Mouse (Mus musculus): ENCODE data around the gene Amigo1.

Gene Amigo1

DNA sequence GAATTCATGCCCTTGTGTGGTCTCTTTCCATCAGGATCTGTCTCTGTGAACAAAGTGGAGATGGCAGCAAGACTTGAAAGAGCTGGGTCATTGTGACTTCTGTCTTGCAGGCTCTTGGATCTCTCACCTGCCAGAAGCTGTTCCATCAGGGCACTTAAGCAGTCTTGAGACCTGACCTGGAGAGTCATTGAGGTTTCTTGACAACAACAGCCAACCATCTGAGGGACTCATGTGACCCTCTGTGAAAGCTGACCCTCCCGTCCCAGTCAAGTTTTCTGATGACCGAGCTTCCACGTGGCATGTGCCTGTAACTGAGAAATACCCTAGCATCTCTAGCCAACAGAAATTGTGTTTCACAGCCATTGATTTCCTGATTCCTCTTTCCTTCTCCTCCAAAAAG is 1.4 kb upstream of the Amigo1 start:
- no peak for DNase-seq

DNA sequence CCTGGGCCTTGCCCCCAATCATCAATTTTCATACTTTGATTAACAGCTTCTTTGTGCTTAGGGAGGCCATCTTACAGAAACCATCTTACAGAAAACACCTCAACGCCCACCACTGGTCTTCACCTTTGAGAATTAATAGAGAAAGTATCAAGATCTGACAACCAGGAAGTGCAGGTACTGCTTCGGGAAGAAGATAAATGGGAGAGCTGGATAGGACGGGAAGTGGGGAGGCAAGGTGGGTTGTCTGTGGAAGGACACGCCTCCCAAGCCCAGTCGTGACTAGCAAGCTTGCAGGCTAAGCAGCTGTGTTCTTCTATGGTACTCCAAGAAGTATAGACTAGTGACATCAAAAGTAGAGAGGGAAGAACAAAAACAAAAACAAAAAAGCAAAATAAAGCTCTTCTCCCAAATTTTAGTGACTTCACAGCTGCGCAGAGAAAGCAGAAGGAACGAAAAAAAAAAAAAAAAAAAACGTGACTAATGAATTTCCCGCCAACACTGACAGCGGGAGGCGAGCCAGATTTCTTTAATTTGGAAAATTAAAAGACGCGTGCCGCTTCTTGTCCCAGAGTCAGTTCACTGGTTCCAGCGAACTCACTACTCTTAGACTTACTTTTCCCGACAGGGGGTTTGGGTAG is 556 bp upstream of the Amigo1 start:
- no peak for DNase-seq

DNA sequence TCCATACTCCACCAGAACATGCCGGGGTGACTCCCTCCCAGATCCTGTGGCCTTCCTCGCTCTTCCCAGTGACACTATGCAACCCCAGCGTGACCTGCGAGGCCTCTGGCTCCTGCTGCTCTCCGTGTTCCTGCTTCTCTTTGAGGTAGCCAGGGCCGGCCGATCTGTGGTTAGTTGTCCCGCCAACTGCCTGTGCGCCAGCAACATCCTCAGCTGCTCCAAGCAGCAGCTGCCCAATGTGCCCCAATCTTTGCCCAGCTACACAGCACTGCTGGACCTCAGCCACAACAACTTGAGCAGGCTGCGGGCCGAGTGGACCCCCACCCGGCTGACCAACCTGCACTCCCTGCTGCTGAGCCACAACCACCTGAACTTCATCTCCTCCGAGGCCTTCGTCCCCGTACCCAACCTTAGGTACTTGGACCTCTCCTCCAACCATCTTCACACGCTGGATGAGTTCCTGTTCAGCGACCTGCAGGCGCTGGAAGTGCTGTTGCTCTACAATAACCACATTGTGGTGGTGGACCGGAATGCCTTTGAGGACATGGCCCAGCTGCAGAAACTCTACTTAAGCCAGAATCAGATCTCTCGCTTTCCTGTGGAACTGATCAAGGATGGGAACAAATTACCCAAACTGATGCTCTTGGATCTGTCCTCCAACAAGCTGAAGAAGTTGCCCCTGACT is 1.1 kb downstream of the Amigo1 start:
- DNase-seq = no peak

DNA sequence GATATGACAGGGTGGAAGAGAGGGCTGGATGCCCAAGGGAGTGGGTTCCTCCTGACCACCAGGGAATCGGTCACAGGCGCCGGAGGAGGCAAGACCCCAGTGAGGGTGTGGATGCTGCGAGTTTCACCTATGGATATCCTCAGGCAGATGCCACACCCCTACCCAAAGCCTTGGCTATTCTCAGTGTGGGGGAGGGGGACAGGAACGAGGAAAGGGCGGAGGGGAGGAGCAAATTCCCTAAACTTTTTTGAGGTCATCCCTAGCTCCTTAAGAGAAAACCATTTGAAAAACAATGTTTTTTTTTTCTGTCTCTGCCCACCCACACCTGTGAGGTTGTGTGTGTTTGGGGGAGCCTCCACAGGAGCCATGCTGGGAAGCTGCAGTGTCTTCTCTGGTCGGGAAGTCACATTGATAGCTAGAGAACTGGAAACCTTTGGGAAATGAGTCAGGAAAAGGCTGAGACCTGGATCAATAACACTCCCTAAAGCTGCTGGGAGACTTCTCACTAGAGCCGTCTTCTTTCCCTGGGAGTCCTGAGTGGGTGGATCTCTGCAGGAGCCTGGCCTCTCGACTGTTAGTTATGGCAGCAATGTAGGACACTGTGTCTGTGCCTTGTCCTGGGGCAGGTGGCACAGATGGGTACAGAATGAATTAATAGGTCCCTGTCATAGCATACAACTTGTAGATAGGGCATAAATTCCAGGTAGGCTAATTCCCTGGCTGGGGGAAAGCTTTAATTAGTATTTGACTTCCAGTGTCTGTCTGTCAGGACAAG is 2.8 kb downstream of the Amigo1 start:
- no peak for DNase-seq

DNA sequence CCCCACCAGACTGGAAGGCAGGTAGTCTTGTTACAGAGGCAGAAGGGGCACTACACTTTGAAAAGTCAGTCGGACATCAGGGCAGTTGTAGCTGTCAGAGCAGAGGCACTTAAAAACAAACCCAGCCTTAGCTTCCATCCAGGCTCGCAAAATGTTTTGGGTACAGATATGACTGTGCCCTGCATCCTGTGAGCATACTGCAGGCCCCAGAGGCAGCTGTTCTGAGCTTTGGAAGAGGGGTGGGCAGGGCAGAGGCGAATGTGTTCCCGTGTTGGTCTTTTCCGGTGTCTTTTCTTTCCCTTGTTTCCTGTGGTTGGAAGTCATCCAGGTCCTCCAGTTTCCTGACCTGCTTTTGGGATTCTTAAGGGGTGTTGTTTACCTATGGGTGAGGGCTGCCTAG is 3.8 kb downstream of the Amigo1 start:
- DNase-seq = no peak

DNA sequence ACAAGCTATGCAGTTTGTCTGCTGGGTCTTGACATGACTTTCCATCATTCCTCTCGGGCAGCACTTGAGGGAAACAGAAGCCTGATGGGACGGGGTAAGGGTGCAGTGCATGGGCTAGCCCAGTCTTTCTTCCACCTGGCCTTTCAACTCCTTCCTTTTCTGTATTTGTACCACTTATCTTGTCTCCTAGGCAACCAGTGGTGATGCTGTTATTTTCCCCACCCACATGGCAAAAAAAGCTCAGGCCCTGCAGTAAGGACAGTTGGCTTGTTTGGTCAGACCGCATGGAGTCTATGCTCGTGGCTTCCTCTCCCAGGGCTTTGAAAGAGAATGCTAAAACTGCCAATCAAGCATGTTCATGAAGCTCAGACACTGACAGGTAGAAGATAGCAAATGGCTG is 7.6 kb downstream of the Amigo1 start:
- DNase-seq = no peak

DNA sequence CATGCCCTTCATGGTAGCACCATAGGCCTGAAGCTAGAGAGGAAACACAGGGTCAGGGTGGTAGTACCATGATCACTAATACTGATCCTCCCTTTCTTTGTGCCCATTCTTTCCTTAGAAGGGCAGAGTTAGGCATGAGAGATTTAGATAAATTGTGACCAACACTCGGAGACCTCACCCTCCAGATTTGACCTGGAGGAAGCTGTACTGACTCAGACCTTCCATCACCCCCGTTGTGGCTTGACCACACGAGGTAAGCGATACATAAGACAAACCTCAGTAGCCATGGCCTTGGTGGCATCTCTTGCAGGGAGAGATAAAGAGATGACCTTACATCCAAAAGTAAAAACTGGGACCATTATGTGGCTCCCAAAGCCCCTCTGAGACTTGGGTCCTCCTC is 9.2 kb downstream of the Amigo1 start:
- DNase-seq = no peak

DNA sequence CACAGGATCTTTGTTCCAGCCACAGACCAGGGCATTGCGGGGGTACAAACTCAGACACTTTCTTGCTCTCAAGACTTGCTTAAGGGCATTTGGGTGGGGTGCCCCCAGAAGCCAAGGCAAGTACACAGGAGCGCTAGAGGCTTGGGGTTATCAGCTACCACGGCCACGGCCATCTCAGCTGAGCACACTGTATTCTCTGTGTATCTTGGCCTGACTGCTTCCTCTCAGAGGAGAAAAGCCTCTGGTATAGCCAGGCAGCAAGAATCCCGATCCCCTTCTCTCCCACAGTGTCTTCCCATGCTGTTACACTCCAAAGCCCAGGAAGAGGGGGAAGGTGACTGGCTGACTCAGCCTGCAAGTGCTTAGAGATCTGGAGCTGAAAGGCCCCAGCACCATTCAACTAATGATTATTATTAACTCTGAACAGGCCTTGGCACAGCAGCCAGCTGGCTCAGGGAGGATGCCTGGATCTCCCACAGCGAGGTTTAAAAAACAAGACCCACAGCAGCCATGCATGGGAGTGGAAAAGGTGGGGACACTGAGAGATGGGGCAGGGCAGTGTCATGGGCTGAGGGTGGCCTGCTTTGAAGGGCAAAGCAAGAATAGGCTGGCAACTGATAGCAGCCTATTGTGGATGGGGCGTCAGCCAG is 9.9 kb downstream of the Amigo1 start:
- no peak for DNase-seq

DNA sequence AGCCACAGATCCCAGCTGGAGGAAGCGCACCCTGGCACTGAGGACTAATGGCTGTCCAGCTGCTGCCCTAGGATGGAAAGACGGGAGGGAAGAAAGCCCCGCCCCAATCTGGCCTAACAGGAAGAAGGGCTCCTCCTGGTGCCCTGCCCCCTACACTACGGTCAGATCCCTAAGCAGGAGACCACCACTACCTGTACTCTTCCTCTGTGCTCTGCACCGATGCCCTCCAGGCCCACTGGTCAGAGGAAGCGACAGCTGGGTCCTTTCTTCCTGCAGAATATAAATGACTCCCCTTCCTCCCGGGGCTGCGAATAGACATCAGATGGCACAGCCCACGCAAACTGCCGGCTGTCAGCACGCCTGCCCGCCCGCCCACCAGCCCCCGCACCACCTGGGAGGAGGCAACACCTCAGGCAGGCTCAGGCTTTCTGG is 10.9 kb downstream of the Amigo1 start:
- DNase-seq = no peak

DNA sequence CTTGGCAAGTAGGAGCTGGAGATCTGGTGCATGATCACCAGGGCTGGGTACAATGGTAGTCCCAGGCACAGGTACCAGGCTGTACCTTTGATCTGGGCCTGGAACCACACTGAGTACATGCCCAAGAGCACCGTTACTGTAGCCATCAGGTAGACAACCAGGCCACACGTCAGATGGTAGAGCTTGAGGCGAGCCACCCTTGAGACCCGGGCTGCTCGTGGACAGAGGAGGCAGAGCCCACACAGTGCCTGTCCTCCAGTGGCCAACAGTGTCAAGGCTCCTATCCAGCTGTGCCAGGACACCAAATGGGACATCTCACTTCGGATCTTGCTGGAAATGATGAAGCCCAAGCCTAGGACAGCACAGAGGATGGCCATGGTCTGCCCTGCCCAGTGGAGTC is 13.1 kb downstream of the Amigo1 start:
- DNase-seq = no peak

DNA sequence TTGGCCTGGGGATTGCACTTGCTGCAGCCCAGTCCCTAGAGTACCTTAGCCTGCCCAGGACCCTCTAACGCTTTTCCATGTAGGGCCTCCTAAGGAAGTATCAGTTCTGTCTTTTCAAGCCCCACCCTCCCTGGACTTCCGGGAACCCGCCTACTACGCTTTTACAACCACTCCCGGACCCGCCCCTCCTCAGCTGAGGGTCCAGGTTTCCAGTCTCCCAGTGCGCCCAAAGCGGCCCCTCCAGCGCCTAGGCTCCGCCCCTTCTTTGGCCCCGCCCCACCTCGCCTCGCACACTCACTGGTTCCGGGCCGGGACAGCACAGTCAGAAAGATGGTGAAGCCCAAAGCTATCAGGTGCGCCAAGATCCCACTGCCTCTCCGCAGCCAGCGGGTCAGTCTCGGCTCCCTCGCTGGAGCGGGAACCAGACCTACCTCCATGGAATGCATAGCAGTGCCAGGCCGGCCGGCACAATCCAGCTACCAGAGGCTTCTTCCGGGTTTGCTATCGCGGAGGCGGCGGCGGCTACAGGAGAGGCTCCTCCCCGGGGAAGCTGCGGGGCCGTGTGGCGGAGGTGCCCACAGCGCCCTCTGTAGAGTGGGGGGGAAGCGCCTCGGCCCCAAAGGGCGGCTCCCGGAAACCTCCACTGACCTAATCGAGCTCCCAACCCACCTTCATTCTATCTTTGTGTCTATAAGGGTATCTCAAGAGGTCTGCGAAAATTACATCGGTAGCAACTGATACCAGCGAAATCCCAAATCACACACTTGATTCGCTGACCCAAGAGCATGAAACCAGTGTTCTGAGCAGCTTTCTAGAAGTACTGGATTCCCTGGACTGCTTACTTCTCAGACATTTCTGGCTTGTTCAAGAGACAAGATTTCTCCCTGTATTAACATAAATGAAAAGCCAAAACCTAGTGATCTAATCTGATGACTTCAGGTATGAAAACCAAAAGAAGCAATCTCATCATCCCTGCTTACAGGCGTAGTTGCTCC is 14.5 kb downstream of the Amigo1 start, which contains the start of gene Cyb561d1:
TSS of gene Cyb561d1 (minus strand) at position 884 of the 995 bp plus-strand sequence.
- DNase-seq = peak; percentile 95

DNA sequence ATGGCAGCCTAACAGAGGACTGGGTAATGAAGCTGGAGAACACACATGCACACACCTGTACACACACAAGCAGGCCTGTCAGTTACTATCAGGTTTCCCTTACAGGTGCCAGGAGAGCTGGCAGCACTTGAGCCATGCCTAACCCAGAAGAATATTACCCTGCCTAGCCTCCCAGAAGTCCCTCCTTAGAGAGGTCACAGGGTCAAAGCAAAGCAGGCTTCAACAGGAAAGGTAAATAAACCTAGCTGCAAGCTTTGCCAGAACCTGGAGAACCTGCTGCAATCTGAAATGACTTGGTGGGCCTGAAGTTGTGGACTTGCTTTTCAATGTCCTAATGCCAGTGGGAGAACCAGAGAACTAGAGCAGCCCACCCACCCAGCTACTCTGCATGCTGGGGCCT is 16.4 kb downstream of the Amigo1 start:
- DNase-seq = no peak

DNA sequence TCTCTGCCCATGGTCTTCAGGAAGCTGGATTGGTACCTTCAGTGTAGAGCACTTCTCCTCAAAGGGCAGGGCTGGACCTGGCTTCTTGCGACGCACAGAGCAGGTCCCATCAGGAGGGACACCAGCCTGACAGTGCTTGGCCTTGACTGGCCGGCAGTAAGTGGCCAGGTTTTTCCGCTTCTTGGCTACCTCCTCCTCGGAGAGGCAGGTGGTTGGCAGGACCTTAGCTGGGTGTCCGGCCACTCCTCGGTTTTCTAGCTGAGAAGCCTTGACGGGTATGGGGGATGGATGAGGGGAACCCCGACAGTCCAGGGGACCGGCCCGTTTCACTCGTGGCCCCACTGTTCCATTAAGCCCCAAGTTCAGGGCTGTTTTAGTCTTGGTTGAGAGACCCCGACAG is 17.1 kb downstream of the Amigo1 start:
- DNase-seq = no peak

DNA sequence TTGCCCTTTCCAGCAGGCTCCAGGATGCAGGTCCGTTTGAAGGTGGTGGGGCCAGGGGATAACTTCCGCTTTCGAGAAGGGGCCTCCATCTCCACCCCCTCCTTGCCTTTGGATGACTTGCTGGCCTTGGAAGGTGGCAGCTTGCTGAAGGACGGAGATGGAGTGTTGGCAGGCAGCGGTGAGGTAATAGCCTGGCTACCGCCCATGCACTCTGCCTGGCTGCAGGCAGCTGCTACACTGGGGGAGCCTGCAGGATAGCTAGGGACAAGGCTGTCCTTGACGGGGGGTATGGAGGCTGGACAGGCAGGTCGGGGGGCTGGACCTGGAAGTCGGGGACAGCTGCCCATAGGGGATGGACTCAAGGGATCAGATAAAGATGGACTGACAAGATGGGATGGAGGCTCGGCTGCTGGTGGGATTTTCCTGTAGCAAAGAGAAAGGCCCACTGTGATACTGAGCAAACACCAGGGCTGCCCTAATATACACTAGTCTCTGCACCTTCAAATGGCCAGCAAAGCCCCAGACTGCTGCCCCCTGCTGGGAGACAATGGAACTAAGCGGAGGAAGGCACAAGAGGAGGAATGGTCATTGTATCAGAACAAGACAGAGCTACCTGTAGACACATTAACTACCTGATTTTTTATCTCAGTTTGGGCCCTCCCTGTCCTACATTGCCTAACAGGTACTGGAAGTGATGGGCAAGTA is 17.6 kb downstream of the Amigo1 start:
- DNase-seq = peak; percentile 71

DNA sequence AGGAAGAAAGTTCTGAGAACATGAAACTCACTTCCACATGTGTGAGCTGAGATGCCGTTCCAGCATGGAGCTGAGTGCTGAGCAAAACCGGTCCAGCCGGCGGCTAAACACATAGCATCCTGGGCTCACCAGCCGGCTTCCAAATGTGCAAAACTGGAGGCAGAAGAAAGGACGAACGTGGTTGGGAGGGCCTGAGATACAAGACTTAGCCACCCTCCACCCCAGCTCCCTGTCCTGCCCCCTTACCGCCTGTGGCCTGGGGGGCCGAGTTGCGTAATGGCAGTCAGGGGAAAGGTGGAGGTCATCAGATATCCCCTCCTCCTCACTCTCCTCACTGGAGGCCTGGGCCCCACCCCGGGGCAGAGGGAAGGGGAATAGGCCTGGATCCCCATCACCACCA is 18.3 kb downstream of the Amigo1 start:
- DNase-seq = no peak

DNA sequence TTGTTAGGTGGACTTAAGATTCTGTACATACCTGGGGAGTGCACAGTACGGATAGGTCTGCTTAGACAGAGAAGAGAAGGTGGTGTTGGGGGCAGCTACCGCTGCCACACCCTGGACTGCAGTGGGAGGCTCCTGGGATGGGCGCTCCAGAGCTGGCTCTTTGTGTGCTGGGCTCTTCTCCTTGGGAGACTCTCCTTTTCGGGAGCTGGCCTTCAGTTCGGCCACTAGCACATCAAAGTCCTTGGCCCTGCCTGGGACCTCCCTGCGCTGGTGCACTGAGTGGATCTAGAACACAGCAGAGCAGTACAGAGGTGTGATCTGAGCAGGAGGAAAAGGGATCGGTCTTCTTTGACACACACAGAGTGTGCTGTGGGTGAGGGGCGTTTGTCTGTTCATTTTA is 19.5 kb downstream of the Amigo1 start:
- DNase-seq = no peak

DNA sequence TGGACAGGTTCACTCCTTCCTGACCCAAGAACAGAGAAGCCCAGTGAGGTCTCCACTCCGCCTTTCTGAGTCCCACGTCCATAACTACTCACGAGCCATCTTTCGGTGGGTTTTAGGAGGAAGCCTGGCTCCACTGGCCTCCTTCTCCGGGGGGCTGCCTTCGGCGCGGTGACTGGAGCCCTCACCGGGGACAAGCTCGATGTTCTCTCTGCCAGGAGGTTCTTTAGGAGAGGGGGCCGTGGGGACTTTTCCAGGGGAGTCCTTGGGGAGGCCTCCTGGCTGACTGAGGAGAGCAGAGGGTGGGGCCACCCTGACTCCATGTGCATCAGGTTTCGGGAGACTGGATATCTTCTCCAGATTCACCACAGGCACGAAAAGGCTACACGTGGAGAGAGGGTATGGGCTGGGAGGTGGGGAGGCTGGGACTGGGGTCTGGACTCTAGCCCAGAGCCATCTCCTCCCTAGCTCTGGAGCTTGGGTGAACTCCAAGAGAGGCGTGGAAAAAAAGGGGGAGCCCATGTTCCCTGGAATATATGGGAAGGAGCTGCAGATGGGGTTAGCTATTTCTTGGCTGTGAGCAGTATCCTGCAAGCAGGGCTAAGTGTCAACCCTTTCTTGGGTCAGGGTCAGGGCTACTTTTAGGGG is 20.7 kb downstream of the Amigo1 start:
- DNase-seq = no peak

DNA sequence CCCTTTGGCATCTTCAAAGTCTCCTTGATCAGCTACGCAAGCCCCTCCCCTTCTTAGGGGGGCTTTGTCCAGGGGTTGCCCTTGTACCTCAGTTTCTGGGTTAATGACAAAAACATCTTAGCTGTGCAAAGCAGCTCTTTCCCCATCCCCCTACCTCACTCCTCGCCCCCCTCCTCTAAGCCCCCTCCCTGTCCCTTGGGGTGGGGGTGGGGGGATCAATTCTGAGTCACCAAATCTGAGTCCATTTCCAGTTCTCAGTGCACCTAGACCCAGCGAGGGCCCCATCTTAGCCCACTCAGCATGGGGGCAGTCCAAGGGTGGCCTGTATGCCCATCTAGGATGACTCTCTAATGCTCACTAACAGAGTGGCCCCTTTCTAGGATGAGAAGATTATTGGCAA is 22.9 kb downstream of the Amigo1 start:
- DNase-seq = no peak

DNA sequence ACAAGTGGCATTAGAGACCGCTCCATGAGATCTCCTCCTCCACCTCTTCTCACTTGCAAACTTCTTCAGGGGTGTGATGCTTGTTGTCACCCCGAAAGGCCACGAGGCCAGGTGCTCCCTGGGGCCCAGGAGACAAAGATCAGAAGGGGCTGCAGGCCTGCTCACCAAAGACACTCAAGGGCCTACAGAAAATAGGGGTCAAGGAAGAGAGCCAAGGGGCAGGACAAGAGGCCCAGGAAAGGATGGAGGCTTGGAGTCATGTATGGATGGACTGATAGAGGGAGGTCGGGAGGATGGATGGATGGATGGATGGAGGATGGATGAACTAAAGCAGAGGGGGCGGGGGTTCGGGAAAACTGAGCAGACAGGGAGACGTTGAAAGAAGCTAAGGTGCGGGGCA is 23.4 kb downstream of the Amigo1 start:
- DNase-seq = no peak

DNA sequence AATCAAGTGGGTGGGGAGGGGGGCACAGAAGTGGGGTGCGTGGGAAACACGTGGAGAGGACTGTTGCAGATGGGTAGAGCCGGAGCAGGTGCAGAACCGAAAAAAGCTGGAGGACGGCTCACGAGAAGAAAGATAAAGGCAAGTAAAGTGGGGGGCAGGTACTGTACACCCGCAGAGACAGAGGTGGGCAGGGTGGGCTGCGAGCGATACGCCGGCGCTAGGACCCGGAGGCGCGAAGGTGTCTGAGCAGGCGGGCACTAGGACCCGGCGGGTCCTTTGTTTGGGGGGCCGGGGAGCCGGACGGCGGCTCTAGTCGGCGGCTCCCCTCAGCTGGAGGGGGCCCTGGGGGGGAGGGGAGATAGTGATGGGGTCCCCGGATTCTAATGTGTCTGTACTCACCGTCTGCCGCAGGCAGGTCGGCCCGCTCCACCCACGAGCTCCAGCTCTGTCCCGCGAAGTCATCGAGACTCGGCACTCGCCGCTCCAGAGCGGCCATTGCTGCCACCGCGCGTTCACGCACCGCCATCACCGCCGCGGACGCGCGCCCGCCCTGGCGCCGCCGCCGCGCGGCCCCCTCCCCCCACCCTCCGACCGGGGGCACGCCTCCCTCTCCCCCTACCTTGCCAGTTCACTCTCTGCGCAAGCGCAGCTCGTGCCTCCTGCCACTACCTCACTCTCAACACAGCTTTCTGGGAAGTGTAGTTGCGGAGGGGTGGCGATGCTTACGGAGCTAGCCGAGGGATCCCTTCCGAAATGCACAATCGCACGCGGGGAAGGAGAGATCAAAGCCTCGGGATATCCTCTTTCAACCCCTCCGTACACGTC is 24.0 kb downstream of the Amigo1 start:
- peak; percentile 94 for DNase-seq
